Mouse (Mus musculus) retina, adult 2 months (tissue): ENCODE data around the gene Myo1e.

Experiments
- DNase-seq: peaks from one replicate; pipeline ENCODE4 v3.0.0-alpha.2; 2012; ENCODE audit warnings: low read depth, low spot score

Myo1e gene

DNA sequence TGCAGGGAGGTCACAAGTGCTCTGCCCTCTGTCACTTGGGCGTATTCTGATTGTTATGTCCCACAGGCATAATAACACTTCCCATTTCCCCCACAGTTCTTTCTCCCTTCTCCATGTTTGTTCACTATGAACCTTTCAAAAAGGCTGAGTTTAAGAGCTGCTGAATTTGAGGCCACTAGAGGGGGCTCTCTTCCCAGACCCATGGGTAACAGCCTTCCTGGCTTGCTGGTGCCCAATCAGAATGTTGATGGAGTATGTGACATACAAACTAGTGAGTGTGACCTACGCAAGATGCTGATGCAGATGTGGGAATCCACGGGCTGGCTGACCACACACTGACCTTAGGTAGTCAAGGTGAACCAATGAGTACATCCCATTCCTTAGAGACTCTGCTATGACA is 201.6 kb downstream of the Myo1e start:
- no peak for DNase-seq

GRCm38 (mm10) chr9:70409743-70410142 is 202.6 kb downstream of the Myo1e start:
- DNase-seq: no peak

- DNase-seq: no peak
Observed at GRCm38 (mm10) chr9:70410668-70411067, 203.5 kb downstream of the Myo1e start.

DNA sequence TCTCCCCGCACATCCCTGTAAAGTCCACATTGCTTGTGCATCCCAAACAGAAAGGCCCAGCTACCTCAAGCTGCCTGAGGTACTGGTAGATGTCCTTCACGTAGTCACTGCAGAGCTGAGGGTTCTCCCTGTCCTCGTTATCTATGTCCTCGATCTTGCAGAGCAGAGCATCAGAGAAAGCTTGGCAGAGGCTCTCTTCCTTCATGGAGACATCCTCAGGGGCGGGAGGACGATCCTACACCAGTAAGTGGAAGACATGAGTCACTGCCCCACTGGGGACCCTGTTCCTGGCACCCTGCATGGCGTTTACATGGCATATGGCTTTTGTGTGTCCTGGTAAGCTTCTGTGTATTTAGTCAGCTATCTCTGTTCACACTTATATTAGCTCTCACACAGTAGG is 205.9 kb downstream of the Myo1e start:
- no peak for DNase-seq

DNA sequence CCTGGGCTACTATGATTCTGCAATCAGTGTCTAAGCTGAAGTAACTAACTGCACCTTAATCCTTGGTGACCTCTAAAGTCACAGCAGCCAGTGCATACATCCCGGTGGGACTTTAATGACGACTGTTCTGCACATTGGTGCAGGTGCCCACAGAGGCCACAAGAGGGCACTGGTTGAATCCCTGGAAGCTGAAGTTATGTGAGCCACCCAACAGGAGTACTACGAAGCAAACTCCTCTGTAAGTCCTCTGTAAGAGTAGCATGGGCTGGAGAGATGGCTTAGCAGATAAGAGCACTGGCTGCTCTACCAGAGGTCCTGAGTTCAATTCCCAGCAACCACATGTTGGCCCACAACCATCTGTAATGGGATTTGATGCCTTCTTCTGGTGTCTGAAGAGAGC is 209.3 kb downstream of the Myo1e start:
- no peak for DNase-seq

- no peak for DNase-seq
Observed at GRCm38 (mm10) chr9:70421257-70422056, 214.3 kb downstream of the Myo1e start, which contains the start of gene Ccnb2. TSS of gene Ccnb2 (minus strand) at chr9:70421547.

DNA sequence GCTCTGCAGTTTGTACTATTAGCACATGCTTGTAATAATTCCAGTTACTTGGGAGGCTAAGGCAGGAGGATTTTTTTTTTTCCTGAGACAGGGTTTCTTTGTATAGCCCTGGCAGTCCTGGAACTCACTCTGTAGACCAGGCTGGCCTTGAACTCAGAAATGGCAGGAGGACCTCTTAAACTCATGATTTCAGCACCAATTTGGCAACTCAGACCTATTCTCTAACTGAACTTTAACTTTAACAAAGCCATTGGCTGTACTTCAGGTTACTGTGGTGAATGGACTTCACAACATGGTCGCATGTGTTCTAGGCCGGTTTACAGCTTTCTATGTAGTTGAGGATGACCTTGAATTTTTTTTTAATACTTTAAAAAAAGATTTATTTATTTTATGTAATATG is 215.5 kb downstream of the Myo1e start:
- no peak for DNase-seq

DNA sequence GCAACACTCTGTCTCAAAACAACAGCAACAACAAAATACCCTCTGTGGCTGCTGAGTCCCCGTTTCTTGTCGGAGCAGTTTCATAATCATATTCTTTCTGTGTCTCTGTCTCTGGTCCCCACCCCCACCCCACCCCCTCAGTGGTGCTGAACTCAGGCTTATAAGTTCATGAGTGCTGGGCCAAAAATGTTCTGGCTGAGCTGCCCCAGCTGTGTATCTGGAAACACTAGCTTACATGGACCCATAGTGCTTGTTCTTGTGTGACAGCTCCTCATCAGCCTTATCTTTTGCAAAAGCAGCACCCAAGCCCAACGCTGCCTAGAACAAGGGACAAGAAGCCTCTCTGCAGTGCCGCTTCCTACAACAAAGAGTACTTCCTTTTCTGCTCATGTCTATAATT is 232.8 kb downstream of the Myo1e start:
- DNase-seq: no peak

DNA sequence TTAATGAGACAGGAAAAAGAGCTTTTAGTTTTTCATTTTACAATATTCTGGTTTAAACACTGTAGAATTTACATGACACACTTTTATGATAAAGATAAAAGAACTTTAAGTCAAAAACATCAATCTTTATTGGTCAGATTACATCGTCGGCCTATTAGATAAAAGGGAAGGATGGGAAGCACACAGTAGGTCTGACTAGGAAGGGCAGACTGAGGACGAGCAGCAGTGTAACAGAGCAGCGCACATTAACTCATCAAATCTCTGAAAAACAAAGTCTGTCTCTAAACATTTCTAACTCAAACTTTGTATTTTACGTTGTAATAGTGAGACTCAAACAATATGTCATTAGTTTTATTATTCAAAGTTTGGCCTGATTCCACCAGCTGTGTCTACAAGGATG is 241.9 kb downstream of the Myo1e start:
- DNase-seq: no peak
